Comparison of ENCODE assay signal across 8 mouse cellular contexts in genomic region chr10:42244420-42245255, GRCm38 (mm10). TPM values are rescaled to one million over a fixed set of nuclear protein-coding genes. Genes with fewer than 3 reads are reported as not detected.
DNase-seq lines count a peak whose midpoint lies in the region; ATAC-seq and TF ChIP-seq lines count a peak whose summit lies in the region.

No protein-coding gene starts in this region.

- TF ChIP-seq CTCF in left cerebral cortex, adult 2 months (IDR thresholded peaks at IDR 0.05) = no peak

- ATAC-seq in cerebellum, adult (ENCODE audit: insufficient number of reproducible peaks, low FRiP score, low TSS enrichment) = peak; percentile 51; the same call in 1 of the 2 replicates

- DNase-seq in cerebellum, postnatal 4 days (ENCODE audit: low spot score in 2 of 2) = no peak
- DNase-seq in 416B (ENCODE audit: low read depth) = peak; percentile 78
- peak; percentile 55 to 60 for DNase-seq in cerebellum, postnatal 10 days
- DNase-seq in kidney, postnatal 36 days = peak; percentile 57 to 73
- no peak for DNase-seq in left cerebral cortex, adult 2 months (ENCODE audit: extremely low spot score in 1 of 2, low spot score in 2 of 2)
- DNase-seq in layer of hippocampus, postnatal 25 days (ENCODE audit: extremely low spot score in 1 of 2, low spot score in 1 of 2) = no peak
- DNase-seq in layer of hippocampus, adult 9-10 months (ENCODE audit: low spot score) = no peak

- intact Hi-C loops in left cerebral cortex, adult 2 months (cut with DNase I) = no loop called here

- no peak overlapping the region for H3K4me3 ChIP-seq in left cerebral cortex, adult 2 months

- no peak overlapping the region for H3K27ac ChIP-seq in left cerebral cortex, adult 2 months

RNA-seq across cellular contexts. Expression of gene Foxo3, which starts 31.9 kb away (rescaled TPM):
- 10 to 100 TPM; 74.6 to 77.5 TPM for total RNA-seq in left cerebral cortex, adult 2 months (2021)
- total RNA-seq in layer of hippocampus, postnatal 25 days (2021) = 10 to 100 TPM; 39.5 to 46.7 TPM

Comparison
In these comparisons a context has a peak if more than half of its experiments do, and no peak if none do; other contexts are left out.
1. DNase-seq: peak in 416B (single experiment), cerebellum, postnatal 10 days (2 of 2) and kidney, postnatal 36 days (2 of 2); none in cerebellum, postnatal 4 days (0 of 2), left cerebral cortex, adult 2 months (0 of 2), layer of hippocampus, postnatal 25 days (0 of 2) and layer of hippocampus, adult 9-10 months (single experiment).